Mouse (Mus musculus): ENCODE data around the gene Scaf4. TPM values are rescaled to one million over a fixed set of nuclear protein-coding genes. Genes with fewer than 3 reads are reported as not detected.

The Scaf4 gene
- polyA plus RNA-seq, 1 experiment: 16.2 TPM

DNA sequence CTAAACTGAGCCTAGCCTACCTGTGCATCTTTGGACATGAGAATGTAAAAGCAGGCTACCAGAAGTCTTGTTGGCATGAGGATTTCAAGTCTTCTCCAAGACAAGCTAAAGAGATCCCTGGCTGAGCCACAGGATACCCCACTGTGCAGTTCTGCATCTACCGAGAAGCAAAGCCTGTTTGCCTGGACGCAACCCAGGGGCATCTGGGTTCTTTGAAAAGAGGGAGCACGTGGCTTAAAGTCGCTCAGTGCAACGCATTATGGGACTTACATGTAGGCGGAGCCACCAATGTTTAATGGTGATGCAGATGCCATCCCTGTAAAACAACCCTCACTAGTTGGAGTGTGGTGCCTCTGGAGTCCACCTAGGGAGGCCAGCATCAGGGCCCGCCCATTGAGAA lies 35.0 kb upstream of the Scaf4 start:
- TF ChIP-seq CEBPB (IDR thresholded peaks at IDR 0.05; ENCODE audit: low read depth): no peak
- TF ChIP-seq MAX (IDR thresholded peaks at IDR 0.05): no peak
- H3K79me3 ChIP-seq (ENCODE audit: low read depth): no peaks in the 10 kb centered on the region
- no peak overlapping the region for H3ac ChIP-seq (ENCODE audit: control insufficient read depth, insufficient read length, low read depth)
- no peaks in the 10 kb centered on the region for H3K79me2 ChIP-seq (ENCODE audit: control insufficient read depth, insufficient read depth)
- H3K36me3 ChIP-seq (ENCODE audit: control insufficient read depth, insufficient read depth): no peaks in the 10 kb centered on the region
- peaks cover 4% of the 10 kb centered on the region for H3K27me3 ChIP-seq (ENCODE audit: control insufficient read depth, insufficient read depth, insufficient read length)
- H3K4me3 ChIP-seq (ENCODE audit: insufficient read depth, poor library complexity, severe bottlenecking): no peak overlapping the region

- Histone ChIP-seq H3K79me3 (ENCODE audit: low read depth) (no peaks in the 10 kb centered on the region), H3K27me3 (ENCODE audit: control insufficient read depth, insufficient read depth, insufficient read length) (peaks cover 4% of the 10 kb centered on the region), H3K4me3 (ENCODE audit: insufficient read depth, poor library complexity, severe bottlenecking) (no peak overlapping the region), H3K79me2 (ENCODE audit: control insufficient read depth, insufficient read depth) (no peaks in the 10 kb centered on the region), H3ac (ENCODE audit: control insufficient read depth, insufficient read length, low read depth) (no peak overlapping the region), H3K36me3 (ENCODE audit: control insufficient read depth, insufficient read depth) (no peaks in the 10 kb centered on the region)
- TF ChIP-seq USF1 (IDR thresholded peaks at IDR 0.05; ENCODE audit: low read depth): no peak
Observed at GRCm38 (mm10) chr16:90318372-90318926, 34.1 kb upstream of the Scaf4 start.

DNA sequence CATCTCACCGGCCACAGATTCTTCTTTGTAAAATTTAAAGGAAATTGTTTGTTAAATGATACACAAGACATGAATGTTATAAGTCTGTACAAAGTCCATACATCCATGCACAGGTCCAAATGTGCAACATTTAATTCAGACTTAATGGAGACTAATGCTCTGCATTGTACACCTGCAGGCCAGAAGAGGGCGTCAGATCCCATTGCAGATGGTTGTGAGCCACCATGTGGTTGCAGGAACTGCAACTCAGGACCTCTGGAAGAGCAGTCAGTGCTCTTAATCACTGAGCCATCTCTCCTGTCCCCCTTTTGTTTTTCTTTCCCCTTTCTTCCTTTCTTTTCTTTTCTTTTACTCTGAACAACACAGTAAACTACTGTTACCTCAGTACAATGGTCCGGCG lies 33.5 kb upstream of the Scaf4 start:
- H3ac ChIP-seq (ENCODE audit: control insufficient read depth, insufficient read length, low read depth): no peak overlapping the region
- no peaks in the 10 kb centered on the region for H3K79me2 ChIP-seq (ENCODE audit: control insufficient read depth, insufficient read depth)
- no peaks in the 10 kb centered on the region for H3K36me3 ChIP-seq (ENCODE audit: control insufficient read depth, insufficient read depth)
- H3K79me3 ChIP-seq (ENCODE audit: low read depth): no peaks in the 10 kb centered on the region
- TF ChIP-seq MYOG (IDR thresholded peaks at IDR 0.05; ENCODE audit: control insufficient read depth, extremely low read depth, insufficient read length): no peak
- no peak for TF ChIP-seq CEBPB (IDR thresholded peaks at IDR 0.05; ENCODE audit: low read depth)
- no peak for TF ChIP-seq CTCF (IDR thresholded peaks at IDR 0.05; ENCODE audit: control insufficient read depth, insufficient read depth, insufficient read length)
- no peak for TF ChIP-seq USF1 (IDR thresholded peaks at IDR 0.05; ENCODE audit: low read depth)
- no peak for TF ChIP-seq MYOD1 (IDR thresholded peaks at IDR 0.05; ENCODE audit: control insufficient read depth, insufficient read length, low read depth)
- H3K4me3 ChIP-seq (ENCODE audit: insufficient read depth, poor library complexity, severe bottlenecking): no peak overlapping the region
- H3K27me3 ChIP-seq (ENCODE audit: control insufficient read depth, insufficient read depth, insufficient read length): peaks cover 4% of the 10 kb centered on the region

DNA sequence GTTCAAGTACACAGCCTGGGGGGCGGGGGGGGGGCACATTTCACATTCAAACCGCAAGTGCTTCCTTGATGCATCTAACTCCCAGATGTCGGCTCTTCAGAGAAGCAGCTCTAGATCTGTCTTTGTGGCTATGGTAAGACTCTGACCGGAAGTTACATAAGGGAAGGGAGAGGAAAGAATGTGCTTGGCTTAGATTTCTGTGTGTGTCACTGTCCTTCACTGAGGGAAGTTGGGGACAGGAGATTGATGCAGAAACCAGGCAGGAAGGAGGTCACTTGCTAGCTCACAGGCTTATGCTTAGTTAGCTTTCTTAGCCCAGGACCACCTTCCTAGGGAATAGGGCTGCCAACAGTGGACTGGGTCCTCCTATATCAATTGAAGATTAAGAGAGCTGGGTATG lies 31.6 kb upstream of the Scaf4 start:
- no peaks in the 10 kb centered on the region for H3K79me3 ChIP-seq (ENCODE audit: low read depth)
- H3ac ChIP-seq (ENCODE audit: control insufficient read depth, insufficient read length, low read depth): no peak overlapping the region
- no peak overlapping the region for H3K4me3 ChIP-seq (ENCODE audit: insufficient read depth, poor library complexity, severe bottlenecking)
- H3K36me3 ChIP-seq (ENCODE audit: control insufficient read depth, insufficient read depth): no peaks in the 10 kb centered on the region
- TF ChIP-seq MAX (IDR thresholded peaks at IDR 0.05): no peak
- TF ChIP-seq CEBPB (IDR thresholded peaks at IDR 0.05; ENCODE audit: low read depth): no peak
- no peak for TF ChIP-seq USF1 (IDR thresholded peaks at IDR 0.05; ENCODE audit: low read depth)
- no peak for TF ChIP-seq CTCF (IDR thresholded peaks at IDR 0.05; ENCODE audit: control insufficient read depth, insufficient read depth, insufficient read length)
- no peak for TF ChIP-seq FOSL1 (IDR thresholded peaks at IDR 0.05; ENCODE audit: insufficient read depth, low read length, poor library complexity, severe bottlenecking)
- TF ChIP-seq MYOD1 (IDR thresholded peaks at IDR 0.05; ENCODE audit: control insufficient read depth, insufficient read length, low read depth): no peak
- TF ChIP-seq MYOG (IDR thresholded peaks at IDR 0.05; ENCODE audit: control insufficient read depth, extremely low read depth, insufficient read length): no peak
- H3K27me3 ChIP-seq (ENCODE audit: control insufficient read depth, insufficient read depth, insufficient read length): peaks cover 4% of the 10 kb centered on the region
- H3K79me2 ChIP-seq (ENCODE audit: control insufficient read depth, insufficient read depth): no peaks in the 10 kb centered on the region

- H3K4me3 ChIP-seq (ENCODE audit: insufficient read depth, poor library complexity, severe bottlenecking): no peak overlapping the region
- H3K36me3 ChIP-seq (ENCODE audit: control insufficient read depth, insufficient read depth): no peaks in the 10 kb centered on the region
- no peaks in the 10 kb centered on the region for H3K79me3 ChIP-seq (ENCODE audit: low read depth)
- no peak overlapping the region for H3ac ChIP-seq (ENCODE audit: control insufficient read depth, insufficient read length, low read depth)
- H3K27me3 ChIP-seq (ENCODE audit: control insufficient read depth, insufficient read depth, insufficient read length): no peaks in the 10 kb centered on the region
- no peaks in the 10 kb centered on the region for H3K79me2 ChIP-seq (ENCODE audit: control insufficient read depth, insufficient read depth)
- TF ChIP-seq USF1 (IDR thresholded peaks at IDR 0.05; ENCODE audit: low read depth) (peak; percentile 53), FOSL1 (IDR thresholded peaks at IDR 0.05; ENCODE audit: insufficient read depth, low read length, poor library complexity, severe bottlenecking) (no peak)
Observed at GRCm38 (mm10) chr16:90312449-90313082, 28.3 kb upstream of the Scaf4 start.

- Histone ChIP-seq H3K27me3 (ENCODE audit: control insufficient read depth, insufficient read depth, insufficient read length) (peaks cover 3% of the 10 kb centered on the region), H3K79me3 (ENCODE audit: low read depth) (no peaks in the 10 kb centered on the region), H3K79me2 (ENCODE audit: control insufficient read depth, insufficient read depth) (no peaks in the 10 kb centered on the region), H3K4me3 (ENCODE audit: insufficient read depth, poor library complexity, severe bottlenecking) (no peak overlapping the region), H3K36me3 (ENCODE audit: control insufficient read depth, insufficient read depth) (no peaks in the 10 kb centered on the region), H3ac (ENCODE audit: control insufficient read depth, insufficient read length, low read depth) (no peak overlapping the region)
- no peak for TF ChIP-seq CEBPB (IDR thresholded peaks at IDR 0.05; ENCODE audit: low read depth)
- no peak for TF ChIP-seq MAX (IDR thresholded peaks at IDR 0.05)
- no peak for TF ChIP-seq USF1 (IDR thresholded peaks at IDR 0.05; ENCODE audit: low read depth)
Observed at GRCm38 (mm10) chr16:90310488-90311135, 26.3 kb upstream of the Scaf4 start.
